Mouse (Mus musculus) hindbrain, embryonic 11.5 days (tissue): Measurements from ENCODE around the gene Rnf128. TPM values are rescaled to one million over a fixed set of nuclear protein-coding genes. Genes with fewer than 3 reads are reported as not detected.

Experiments used
- ATAC-seq: fragments of 200-750 bp; cut with Nextera tagmentation; 2 replicates; pipeline ENCODE4 v1.8.0; 2017; ENCODE audit warnings: mild to moderate bottlenecking, moderate TSS enrichment, moderate library complexity; ENCODE audit not compliant: low FRiP score
- DNase-seq: peaks from one replicate; pipeline ENCODE4 v3.0.0-alpha.2; 2015; ENCODE audit warnings: low spot score
- H3K27ac ChIP-seq: fragments of 300-500 bp; sonication (generic); 2 replicates; pipeline ENCODE4 v1.5.1; 2014; ENCODE audit warnings: mild to moderate bottlenecking, low read depth, low read length
- H3K27me3 ChIP-seq: fragments of 300-500 bp; sonication (generic); 2 replicates; pipeline ENCODE4 v1.6.1; 2014; ENCODE audit warnings: mild to moderate bottlenecking, low read length, moderate library complexity, mixed read lengths; ENCODE audit not compliant: control insufficient read depth, insufficient read depth
- H3K36me3 ChIP-seq: fragments of 300-500 bp; sonication (generic); 2 replicates; pipeline ENCODE4 v1.6.1; 2014; ENCODE audit warnings: mild to moderate bottlenecking, low read length, moderate library complexity, mixed read lengths; ENCODE audit not compliant: control insufficient read depth, insufficient read depth
- H3K4me1 ChIP-seq: fragments of 300-500 bp; sonication (generic); replicated peaks from 2 replicates; pipeline ENCODE4 v1.6.1; 2014; ENCODE audit warnings: low read length, mixed read lengths; ENCODE audit not compliant: control insufficient read depth, insufficient read depth
- H3K4me2 ChIP-seq: fragments of 300-500 bp; sonication (generic); replicated peaks from 2 replicates; pipeline ENCODE4 v1.6.1; 2014; ENCODE audit warnings: mild to moderate bottlenecking, low read depth, low read length
- H3K4me3 ChIP-seq: fragments of 300-500 bp; sonication (generic); 2 replicates; pipeline ENCODE4 v1.5.1; 2014; ENCODE audit warnings: low read depth, low read length
- H3K9ac ChIP-seq: fragments of 300-500 bp; sonication (generic); 2 replicates; pipeline ENCODE4 v1.6.1; 2014; ENCODE audit warnings: low read depth, low read length
- H3K9me3 ChIP-seq: fragments of 300-500 bp; sonication (generic); 2 replicates; pipeline ENCODE4 v1.6.1; 2016; ENCODE audit warnings: low read length; ENCODE audit not compliant: control insufficient read depth
- WGBS: fragments of 180-500 bp; shearing (Covaris S2); extraction: QIAGEN DNeasy Blood & Tissue Kit; methylation state at CpG from one replicate; pipeline ENCODE4 v1.1.7; 2014; 5-methylcytosine and 5-hydroxymethylcytosine counted together
- polyA plus RNA-seq: library from polyadenylated mRNA; unstranded; fragments of >200 nt; fragmentation: Nextera tagmentation; extraction: Ambion mirVana; gene quantifications from 2 replicates; pipeline ENCODE4 v1.2.1, GENCODE M21; 2014

Rnf128 gene
- polyA plus RNA-seq, 1 experiment from 2014 or later, result 2.6 TPM

GRCm38 (mm10) chrX:139537641-139538397, 25.3 kb upstream of the Rnf128 start:
- 82% methylated on average over 5 of the region's 5 CpGs for WGBS
- Histone ChIP-seq H3K36me3 (no peaks in the 10 kb centered on the region), H3K9me3 (no peaks in the 10 kb centered on the region), H3K4me1 (no peaks in the 10 kb centered on the region), H3K4me2 (no peak overlapping the region), H3K4me3 (no peak overlapping the region), H3K27me3 (no peaks in the 10 kb centered on the region), H3K9ac (no peak overlapping the region), H3K27ac (no peak overlapping the region)
- no peak for ATAC-seq
- no peak for DNase-seq

GRCm38 (mm10) chrX:139543726-139544125, 19.4 kb upstream of the Rnf128 start:
- H3K27me3 ChIP-seq, result no peaks in the 10 kb centered on the region
- H3K9me3 ChIP-seq, result no peaks in the 10 kb centered on the region
- no peaks in the 10 kb centered on the region for H3K36me3 ChIP-seq
- no peak overlapping the region for H3K27ac ChIP-seq
- DNase-seq (no peak), ATAC-seq (no peak)
- 86% methylated on average over 7 of the region's 7 CpGs for WGBS
- no peak overlapping the region for H3K4me2 ChIP-seq
- H3K4me3 ChIP-seq, result no peak overlapping the region
- no peaks in the 10 kb centered on the region for H3K4me1 ChIP-seq
- no peak overlapping the region for H3K9ac ChIP-seq

GRCm38 (mm10) chrX:139550456-139550855, 12.7 kb upstream of the Rnf128 start:
- 80% methylated on average over 5 of the region's 5 CpGs for WGBS
- H3K9me3 ChIP-seq, result no peaks in the 10 kb centered on the region
- H3K4me1 ChIP-seq, result no peaks in the 10 kb centered on the region
- no peaks in the 10 kb centered on the region for H3K36me3 ChIP-seq
- no peaks in the 10 kb centered on the region for H3K27me3 ChIP-seq
- no peak for DNase-seq
- no peak overlapping the region for H3K4me2 ChIP-seq
- H3K27ac ChIP-seq, result no peak overlapping the region
- H3K4me3 ChIP-seq, result no peak overlapping the region
- H3K9ac ChIP-seq, result no peak overlapping the region
- ATAC-seq, result no peak

DNA sequence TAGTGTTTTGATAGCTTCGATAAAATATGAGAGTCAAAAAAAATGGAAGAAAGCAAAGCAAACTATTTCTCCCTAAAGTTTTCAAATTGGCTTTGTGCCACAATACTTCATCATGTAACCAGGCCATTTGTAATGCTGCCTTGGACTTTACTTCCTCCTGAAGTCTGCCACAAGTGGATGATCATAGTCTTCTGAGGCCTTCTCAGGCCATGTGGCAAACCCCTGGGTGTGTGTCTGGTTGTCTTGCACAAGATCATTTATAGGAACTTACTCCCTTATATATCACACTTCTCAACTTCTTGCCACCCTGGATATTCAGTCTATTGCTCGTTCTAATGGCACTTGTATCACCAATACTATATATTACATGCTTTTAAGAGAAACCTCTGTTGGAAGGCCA, 11.0 kb upstream of the Rnf128 start:
- no peaks in the 10 kb centered on the region for H3K4me1 ChIP-seq
- WGBS, result 87% methylated on average over 2 of the region's 2 CpGs
- no peak overlapping the region for H3K9ac ChIP-seq
- DNase-seq, result no peak
- no peaks in the 10 kb centered on the region for H3K27me3 ChIP-seq
- H3K4me3 ChIP-seq, result no peak overlapping the region
- H3K36me3 ChIP-seq, result no peaks in the 10 kb centered on the region
- no peaks in the 10 kb centered on the region for H3K9me3 ChIP-seq
- no peak overlapping the region for H3K4me2 ChIP-seq
- no peak for ATAC-seq
- H3K27ac ChIP-seq, result no peak overlapping the region

DNA sequence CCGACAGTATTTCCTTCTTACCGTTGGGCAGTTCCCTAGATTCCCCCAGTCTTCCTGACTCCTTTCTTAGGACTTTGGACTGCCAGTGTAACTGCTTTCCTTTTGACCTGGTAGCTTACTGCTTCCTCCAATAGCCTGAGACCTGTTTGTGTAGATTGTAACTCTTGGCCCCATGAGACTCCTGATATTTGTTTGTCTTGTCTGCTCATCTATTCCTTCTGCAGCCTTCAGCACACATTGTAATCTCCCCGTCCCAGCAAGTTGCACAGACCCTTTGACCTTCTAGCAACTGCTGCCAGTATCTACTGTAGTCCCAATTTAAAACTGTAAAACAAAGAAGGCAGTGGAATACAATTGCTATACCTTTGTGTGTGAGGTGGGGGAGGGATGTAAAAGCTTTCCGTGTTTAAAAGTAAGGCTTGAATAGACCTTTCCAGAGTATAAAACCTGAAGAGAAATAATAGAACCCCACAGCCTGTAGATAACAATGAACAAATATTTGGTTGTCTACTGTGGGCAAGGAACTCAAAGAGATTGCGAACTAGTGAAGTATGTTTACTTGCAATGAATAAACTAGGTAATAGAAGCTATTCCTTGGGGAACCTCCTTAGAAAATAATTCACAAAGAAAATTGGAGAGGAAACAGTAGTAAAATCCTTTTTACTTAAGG, 726 bp upstream of the Rnf128 start:
- Histone ChIP-seq H3K27ac (no peak overlapping the region), H3K4me1 (no peaks in the 10 kb centered on the region), H3K9me3 (no peaks in the 10 kb centered on the region), H3K4me3 (no peak overlapping the region), H3K4me2 (no peak overlapping the region), H3K27me3 (no peaks in the 10 kb centered on the region; the same call in 1 of the 2 replicates), H3K36me3 (no peaks in the 10 kb centered on the region), H3K9ac (no peak overlapping the region)
- no peak for ATAC-seq
- DNase-seq, result no peak
- 72% methylated on average over 5 of the region's 5 CpGs for WGBS

DNA sequence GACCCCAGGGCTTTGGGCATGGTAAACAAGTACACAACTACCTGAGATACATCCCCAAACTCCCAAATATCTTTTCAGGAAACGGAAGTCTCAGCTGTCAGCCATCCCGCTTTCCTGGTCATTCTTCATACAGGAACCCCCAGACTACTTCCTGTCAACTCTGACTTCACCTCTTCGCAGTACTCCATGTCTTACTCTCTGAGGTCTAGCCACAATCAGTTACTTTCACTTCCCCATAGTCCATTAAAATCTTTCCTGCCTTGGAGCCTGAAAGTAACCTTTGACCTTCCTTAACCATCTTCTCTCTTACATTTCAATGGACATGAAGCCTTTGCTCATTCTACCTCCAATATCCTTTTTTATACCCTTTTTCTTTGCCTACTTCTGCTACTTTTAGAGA, 6.9 kb downstream of the Rnf128 start:
- DNase-seq (no peak), ATAC-seq (no peak)
- Histone ChIP-seq H3K27me3 (no peaks in the 10 kb centered on the region), H3K4me3 (no peak overlapping the region), H3K4me1 (no peaks in the 10 kb centered on the region), H3K4me2 (no peak overlapping the region), H3K36me3 (no peaks in the 10 kb centered on the region), H3K27ac (no peak overlapping the region), H3K9ac (no peak overlapping the region), H3K9me3 (no peaks in the 10 kb centered on the region)
- 70% methylated on average over 3 of the region's 3 CpGs for WGBS

GRCm38 (mm10) chrX:139578649-139579278, 15.6 kb downstream of the Rnf128 start:
- 78% methylated on average over 6 of the region's 6 CpGs for WGBS
- Histone ChIP-seq H3K9ac (no peak overlapping the region), H3K27ac (no peak overlapping the region), H3K9me3 (no peaks in the 10 kb centered on the region), H3K36me3 (no peaks in the 10 kb centered on the region), H3K4me1 (no peaks in the 10 kb centered on the region), H3K4me3 (no peak overlapping the region), H3K4me2 (no peak overlapping the region), H3K27me3 (no peaks in the 10 kb centered on the region; the same call in 1 of the 2 replicates)
- ATAC-seq, result no peak
- DNase-seq, result no peak

GRCm38 (mm10) chrX:139583616-139584015, 20.5 kb downstream of the Rnf128 start:
- no peaks in the 10 kb centered on the region for H3K4me1 ChIP-seq
- WGBS, result 52% methylated on average over 4 of the region's 4 CpGs
- H3K9me3 ChIP-seq, result no peaks in the 10 kb centered on the region
- DNase-seq, result no peak
- no peak overlapping the region for H3K9ac ChIP-seq
- H3K27me3 ChIP-seq, result no peaks in the 10 kb centered on the region; the same call in 1 of the 2 replicates
- no peak overlapping the region for H3K4me3 ChIP-seq
- no peaks in the 10 kb centered on the region for H3K36me3 ChIP-seq
- ATAC-seq, result no peak
- no peak overlapping the region for H3K27ac ChIP-seq
- no peak overlapping the region for H3K4me2 ChIP-seq
